Mouse (Mus musculus) midbrain, postnatal 0 days (tissue): ENCODE data around the gene Reep1. TPM values are rescaled to one million over a fixed set of nuclear protein-coding genes. Genes with fewer than 3 reads are reported as not detected.

Experiments used
- ATAC-seq: fragments of 200-750 bp; cut with Nextera tagmentation; 2 replicates; pipeline ENCODE4 v1.8.0; 2017; ENCODE audit warnings: moderate number of reproducible peaks, mild to moderate bottlenecking, moderate TSS enrichment, moderate library complexity; ENCODE audit not compliant: low FRiP score
- DNase-seq: peaks from one replicate; pipeline ENCODE4 v3.0.0-alpha.2; 2015; ENCODE audit warnings: low spot score
- H3K27ac ChIP-seq: fragments of 300-500 bp; sonication (generic); 2 replicates; pipeline ENCODE4 v1.5.1; 2014; ENCODE audit warnings: low read depth, mild to moderate bottlenecking, low read length, mixed read lengths
- H3K27me3 ChIP-seq: fragments of 300-500 bp; sonication (generic); 2 replicates; pipeline ENCODE4 v1.6.1; 2014; ENCODE audit warnings: low read length, control low read depth, mixed read lengths; ENCODE audit not compliant: insufficient read depth
- H3K36me3 ChIP-seq: fragments of 300-500 bp; sonication (generic); 2 replicates; pipeline ENCODE4 v1.6.1; 2014; ENCODE audit warnings: low read length, control low read depth, mixed read lengths; ENCODE audit not compliant: insufficient read depth
- H3K4me1 ChIP-seq: fragments of 300-500 bp; sonication (generic); 2 replicates; pipeline ENCODE4 v1.6.1; 2014; ENCODE audit warnings: mild to moderate bottlenecking, control low read depth, antibody characterized with exemption, low read length, mixed read lengths; ENCODE audit not compliant: insufficient read depth
- H3K4me2 ChIP-seq: fragments of 300-500 bp; sonication (generic); 2 replicates; pipeline ENCODE4 v1.6.1; 2014; ENCODE audit warnings: low read depth, mild to moderate bottlenecking, low read length, mixed read lengths; ENCODE audit not compliant: poor library complexity, severe bottlenecking
- H3K4me3 ChIP-seq: fragments of 300-500 bp; sonication (generic); 2 replicates; pipeline ENCODE4 v1.5.1; 2014; ENCODE audit warnings: low read depth, mild to moderate bottlenecking, low read length, moderate library complexity
- H3K9ac ChIP-seq: fragments of 300-500 bp; sonication (generic); replicated peaks from 2 replicates; pipeline ENCODE4 v1.6.1; 2014; ENCODE audit warnings: mild to moderate bottlenecking, low read length, moderate library complexity, mixed read lengths; ENCODE audit not compliant: poor library complexity, severe bottlenecking
- H3K9me3 ChIP-seq: fragments of 300-500 bp; sonication (generic); 2 replicates; pipeline ENCODE4 v1.6.1; 2016; ENCODE audit warnings: low read length, control low read depth
- CTCF ChIP-seq: IDR thresholded peaks from 2 replicates; pipeline ENCODE4 v1.5.1; 2016; ENCODE audit warnings: antibody characterized with exemption, mild to moderate bottlenecking
- WGBS: fragments of 180-500 bp; shearing (Covaris S2); extraction: QIAGEN DNeasy Blood & Tissue Kit; methylation state at CpG from one replicate; pipeline ENCODE4 v1.1.7; 2014; 5-methylcytosine and 5-hydroxymethylcytosine counted together
- polyA plus RNA-seq: library from polyadenylated mRNA; unstranded; fragments of >200 nt; fragmentation: Nextera tagmentation; extraction: Ambion mirVana; gene quantifications from 2 replicates; pipeline ENCODE4 v1.2.1, GENCODE M21; 2015
- total RNA-seq: library from RNA; depleted of rRNA; stranded (reverse); fragments of >200 nt; gene quantifications from 2 replicates; pipeline ENCODE4 v1.2.3, GENCODE M21; 2014

The Reep1 gene
- total and polyA plus RNA-seq, 2 experiments from 2014 or later, result 274 to 404 TPM

DNA sequence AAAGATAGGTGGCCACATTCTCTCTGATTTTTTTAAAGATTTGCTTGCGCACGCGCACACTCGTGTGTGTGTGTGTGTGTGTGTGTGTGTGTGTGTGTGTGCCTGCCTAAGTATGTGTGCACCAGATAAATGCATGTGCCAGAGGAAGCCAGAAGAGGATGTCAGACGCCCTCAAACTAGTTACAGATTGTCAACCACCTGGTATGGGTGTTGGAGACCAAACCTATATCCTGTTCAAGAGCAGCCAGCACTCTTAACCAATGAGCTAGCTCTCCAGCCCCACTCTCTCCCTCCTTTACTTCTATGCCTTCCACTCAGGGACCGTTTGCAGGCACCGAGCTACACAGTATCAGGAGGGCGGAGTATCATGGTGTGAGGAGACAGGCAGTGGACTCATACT lies 39.5 kb downstream of the Reep1 start:
- TF ChIP-seq CTCF, result no peak
- Histone ChIP-seq H3K9ac (no peak overlapping the region), H3K27ac (no peak overlapping the region), H3K4me1 (no peaks in the 10 kb centered on the region), H3K4me3 (no peak overlapping the region), H3K27me3 (no peaks in the 10 kb centered on the region), H3K9me3 (no peaks in the 10 kb centered on the region), H3K4me2 (no peak overlapping the region), H3K36me3 (no peaks in the 10 kb centered on the region)
- ATAC-seq, result no peak
- WGBS, result 81% methylated on average over 8 of the region's 8 CpGs
- DNase-seq, result no peak

DNA sequence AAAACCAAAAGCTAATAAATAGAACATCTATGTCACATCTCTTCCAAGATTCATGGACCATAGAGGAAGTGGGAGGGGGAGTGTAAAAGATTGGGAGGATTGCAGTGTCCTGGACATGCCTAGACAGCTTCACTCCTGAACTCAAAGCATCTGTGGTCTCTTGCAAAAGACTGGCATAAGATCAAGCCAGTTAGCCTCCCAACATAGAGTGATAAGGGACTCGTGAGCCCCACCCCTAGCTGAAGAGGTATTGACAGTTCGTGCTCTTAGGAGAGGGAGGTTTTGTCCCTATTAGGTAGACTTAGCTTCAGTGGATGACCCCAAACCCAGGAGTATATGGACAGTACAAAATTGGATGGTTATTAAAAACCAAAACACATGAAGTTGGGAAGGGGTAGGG lies 44.2 kb downstream of the Reep1 start:
- Histone ChIP-seq H3K4me1 (0 out of 2 replicates have a peak, but pooled peaks cover 7% of the 10 kb centered on the region), H3K36me3 (no peaks in the 10 kb centered on the region), H3K27me3 (no peaks in the 10 kb centered on the region), H3K4me3 (no peak overlapping the region), H3K9ac (no peak overlapping the region), H3K27ac (no peak overlapping the region), H3K9me3 (no peaks in the 10 kb centered on the region), H3K4me2 (no peak overlapping the region)
- ATAC-seq (no peak), DNase-seq (no peak)
- 86% methylated on average over 2 of the region's 2 CpGs for WGBS
- TF ChIP-seq CTCF, result no peak

DNA sequence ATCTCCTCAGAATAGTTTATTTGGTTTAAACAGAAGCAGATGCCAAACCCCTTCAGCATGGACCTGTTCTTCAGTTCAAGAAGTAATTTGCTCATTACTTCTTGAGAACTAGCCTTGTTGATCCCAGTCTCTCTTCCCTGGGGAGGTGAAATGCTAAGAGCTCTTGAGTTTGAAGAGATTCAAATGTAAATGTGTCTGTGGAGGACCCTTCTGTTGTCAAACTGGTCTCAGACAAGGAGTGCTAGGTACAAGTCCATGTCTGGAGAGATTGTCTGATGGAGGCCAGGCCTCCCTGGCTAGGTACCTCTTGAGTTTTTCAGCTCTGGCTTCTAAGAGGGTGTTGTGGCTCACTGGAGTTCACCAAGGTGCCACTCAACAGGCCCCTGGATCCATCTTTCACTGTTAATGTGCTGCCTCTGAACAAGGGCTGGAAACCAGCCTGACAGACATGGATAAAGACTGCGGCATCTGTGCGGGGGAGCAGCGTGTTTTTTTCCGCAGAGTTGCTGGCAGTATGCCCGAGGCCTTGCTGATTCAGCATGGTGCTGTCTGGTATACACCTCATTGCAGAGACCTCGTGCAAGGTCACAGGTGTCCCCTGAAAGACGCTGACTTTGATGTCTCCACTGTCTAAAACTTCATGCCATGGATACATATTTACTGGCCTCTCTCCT lies 45.6 kb downstream of the Reep1 start:
- H3K4me2 ChIP-seq, result no peak overlapping the region
- TF ChIP-seq CTCF, result no peak
- H3K4me1 ChIP-seq, result 0 out of 2 replicates have a peak, but pooled peaks cover 7% of the 10 kb centered on the region
- peak; percentile 52 for DNase-seq
- H3K27me3 ChIP-seq, result no peaks in the 10 kb centered on the region
- H3K27ac ChIP-seq, result no peak overlapping the region
- WGBS, result 61% methylated on average over 7 of the region's 7 CpGs
- no peaks in the 10 kb centered on the region for H3K9me3 ChIP-seq
- 0 out of 2 replicates have a peak, but pooled peaks cover 5% of the 10 kb centered on the region for H3K36me3 ChIP-seq
- H3K4me3 ChIP-seq, result no peak overlapping the region
- ATAC-seq, result no peak
- H3K9ac ChIP-seq, result no peak overlapping the region

DNA sequence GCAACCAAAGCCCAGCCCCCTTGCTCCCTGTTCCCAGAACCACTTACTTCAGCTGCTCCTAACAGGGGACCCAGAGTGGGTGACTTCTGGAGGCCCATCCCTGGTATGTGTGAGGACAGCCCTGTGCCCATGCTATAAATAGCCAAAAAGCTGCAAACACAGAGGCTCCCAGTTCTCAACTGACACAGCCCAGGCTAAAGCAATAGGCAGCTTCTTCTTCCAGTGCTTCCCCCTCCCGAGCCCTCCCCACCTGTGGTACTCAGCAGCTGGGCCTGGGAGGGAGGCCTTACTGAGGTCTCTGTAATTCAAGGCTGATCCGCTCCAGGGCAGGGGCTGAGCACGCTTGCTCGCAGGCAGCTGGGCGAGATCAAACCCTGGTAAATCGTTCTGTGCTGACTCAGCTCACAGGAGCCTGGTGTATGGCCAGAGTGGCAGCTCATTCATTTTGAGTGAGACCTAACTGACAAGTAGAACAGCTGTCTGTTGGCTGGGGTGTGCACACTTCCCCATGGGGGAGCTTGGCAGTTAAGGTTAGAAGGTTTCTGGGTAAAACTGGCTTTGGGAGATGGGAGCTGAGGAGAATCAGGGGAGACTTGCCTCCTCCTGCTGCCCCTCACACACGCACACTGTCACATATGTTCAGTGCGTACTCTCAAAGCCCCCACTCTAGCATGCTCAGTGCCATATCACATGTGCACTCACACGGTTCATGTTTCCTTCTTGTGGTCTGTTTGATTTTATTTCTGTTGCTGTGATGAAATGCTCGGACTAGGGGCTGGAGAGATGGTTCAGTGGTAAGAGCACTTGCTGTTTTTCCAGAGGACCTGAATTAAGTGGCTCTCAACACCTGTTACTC lies 49.9 kb downstream of the Reep1 start:
- H3K27me3 ChIP-seq, result no peaks in the 10 kb centered on the region
- no peak overlapping the region for H3K4me3 ChIP-seq
- no peaks in the 10 kb centered on the region for H3K9me3 ChIP-seq
- ATAC-seq, result peak; percentile 53
- peak overlapping the region; percentile 49 for H3K27ac ChIP-seq
- TF ChIP-seq CTCF, result no peak
- H3K9ac ChIP-seq, result no peak overlapping the region; the same call in 1 of the 2 replicates
- 0 out of 2 replicates have a peak, but pooled peaks cover 7% of the 10 kb centered on the region for H3K4me1 ChIP-seq
- peaks cover 21% of the 10 kb centered on the region for H3K36me3 ChIP-seq
- DNase-seq, result peak; percentile 59
- WGBS, result 59% methylated on average over 10 of the region's 10 CpGs
- no peak overlapping the region for H3K4me2 ChIP-seq

DNA sequence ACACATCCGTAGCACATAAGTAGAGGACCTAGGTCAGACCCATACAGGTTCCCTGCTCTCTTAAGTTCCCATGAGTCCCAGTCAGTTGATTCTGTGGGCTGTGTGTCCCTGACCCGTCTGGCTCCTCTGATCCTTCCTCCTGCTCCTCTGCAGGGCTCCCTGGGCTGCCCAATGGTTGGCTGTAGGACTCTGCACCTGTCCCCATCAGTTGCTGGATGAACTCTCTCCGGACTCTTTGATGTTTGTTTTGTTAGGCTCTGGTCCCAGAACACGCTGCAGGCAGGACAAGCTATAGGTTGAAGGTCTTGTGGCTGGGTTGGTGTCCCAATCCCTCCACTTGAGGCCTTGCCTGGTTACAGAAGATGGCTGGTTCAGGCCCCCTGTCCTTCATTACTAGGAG lies 51.4 kb downstream of the Reep1 start:
- WGBS, result 75% methylated on average over 4 of the region's 4 CpGs
- no peak overlapping the region for H3K9ac ChIP-seq
- no peak overlapping the region for H3K27ac ChIP-seq
- no peaks in the 10 kb centered on the region for H3K4me1 ChIP-seq
- peaks cover 28% of the 10 kb centered on the region for H3K36me3 ChIP-seq
- H3K27me3 ChIP-seq, result no peaks in the 10 kb centered on the region
- TF ChIP-seq CTCF, result no peak
- ATAC-seq, result no peak
- no peak for DNase-seq
- H3K9me3 ChIP-seq, result no peaks in the 10 kb centered on the region
- no peak overlapping the region for H3K4me2 ChIP-seq
- no peak overlapping the region for H3K4me3 ChIP-seq

DNA sequence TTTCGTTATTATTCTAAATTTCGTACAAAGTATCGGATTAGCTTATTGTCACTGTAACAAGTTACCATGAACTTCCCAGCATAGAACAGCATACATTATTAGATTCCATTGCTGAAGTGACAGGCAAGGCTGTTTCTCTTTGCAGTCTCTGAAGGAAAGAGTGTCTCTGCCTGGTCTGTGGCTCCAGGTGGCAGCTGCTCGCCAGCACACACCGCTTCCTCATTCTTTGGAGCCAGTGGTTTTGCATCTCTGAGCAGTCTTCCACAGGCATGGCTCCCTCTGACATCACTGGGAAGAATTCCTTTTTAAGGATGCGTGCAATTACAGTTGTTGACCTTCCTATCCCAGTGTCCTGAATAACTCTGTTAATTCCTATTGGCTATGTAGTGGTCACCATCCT lies 52.7 kb downstream of the Reep1 start:
- Histone ChIP-seq H3K27me3 (no peaks in the 10 kb centered on the region), H3K36me3 (peaks cover 32% of the 10 kb centered on the region), H3K4me2 (no peak overlapping the region), H3K9me3 (no peaks in the 10 kb centered on the region), H3K9ac (no peak overlapping the region), H3K4me1 (no peaks in the 10 kb centered on the region), H3K27ac (no peak overlapping the region), H3K4me3 (no peak overlapping the region)
- 86% methylated on average over 6 of the region's 6 CpGs for WGBS
- TF ChIP-seq CTCF, result no peak
- ATAC-seq (no peak), DNase-seq (no peak)
